Mouse (Mus musculus) cerebellum, postnatal 25 days (tissue): Measurements from ENCODE around the gene Ifi35.
A peak's percentile ranks its signal among the peaks of the same experiment; 100 is the strongest.
"Not testable (repeated sequence)": the region's sequence is repeated elsewhere in the genome, so short reads cannot be mapped to it uniquely, and the experiment has no call there.

Experiments
- DNase-seq, 2 experiments: peaks; one replicate each; pipeline ENCODE4 v3.0.0; 2021; ENCODE audit warnings: mixed read lengths in 2 of 2

Ifi35 gene

DNA sequence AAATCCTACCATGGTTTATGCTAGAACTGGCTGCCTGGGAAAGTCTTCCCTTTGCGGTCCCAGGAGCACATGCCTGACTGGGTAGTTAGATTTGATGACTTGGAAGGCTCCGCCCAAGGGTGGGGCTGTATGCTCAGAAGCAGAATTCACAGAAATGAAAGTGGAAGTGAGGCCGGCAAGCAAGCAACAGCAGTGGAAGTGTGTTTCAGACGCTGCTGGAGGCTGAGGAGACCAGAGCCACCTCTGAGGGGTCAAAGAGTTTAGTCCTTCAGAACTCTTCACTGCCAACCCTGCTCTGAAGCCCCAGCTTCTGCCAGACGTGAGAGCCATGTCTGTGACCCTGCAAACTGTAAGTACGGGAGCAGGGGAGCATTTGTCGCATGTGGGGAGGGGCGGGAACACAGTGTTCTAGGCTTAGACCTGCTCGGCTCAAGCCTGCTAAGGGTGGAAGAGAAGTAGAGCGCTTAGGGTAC, at the start of gene Ifi35:
Gene Ifi35 (plus strand): TSS at position 134 of the 473 bp plus-strand sequence.
- DNase-seq, result no peak

DNA sequence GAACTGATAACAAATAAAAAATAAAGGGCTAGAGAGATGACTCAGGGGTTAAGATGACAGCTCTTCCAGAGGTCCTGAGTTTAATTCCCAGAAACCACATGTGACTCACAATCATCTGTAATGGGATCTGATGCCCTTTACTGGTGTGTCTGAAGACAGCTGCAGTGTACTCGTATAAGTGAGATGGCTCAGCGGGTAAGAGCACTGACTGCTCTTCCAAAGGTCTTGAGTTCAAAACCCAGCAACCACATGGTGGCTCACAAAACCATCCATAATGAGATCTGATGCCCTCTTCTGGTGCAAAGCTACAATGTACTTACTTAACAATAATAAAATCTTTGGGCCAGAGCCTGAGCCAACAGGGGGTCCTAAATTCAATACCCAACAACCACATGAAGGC, 32.9 kb upstream of the Ifi35 start:
- DNase-seq, result no peak

DNA sequence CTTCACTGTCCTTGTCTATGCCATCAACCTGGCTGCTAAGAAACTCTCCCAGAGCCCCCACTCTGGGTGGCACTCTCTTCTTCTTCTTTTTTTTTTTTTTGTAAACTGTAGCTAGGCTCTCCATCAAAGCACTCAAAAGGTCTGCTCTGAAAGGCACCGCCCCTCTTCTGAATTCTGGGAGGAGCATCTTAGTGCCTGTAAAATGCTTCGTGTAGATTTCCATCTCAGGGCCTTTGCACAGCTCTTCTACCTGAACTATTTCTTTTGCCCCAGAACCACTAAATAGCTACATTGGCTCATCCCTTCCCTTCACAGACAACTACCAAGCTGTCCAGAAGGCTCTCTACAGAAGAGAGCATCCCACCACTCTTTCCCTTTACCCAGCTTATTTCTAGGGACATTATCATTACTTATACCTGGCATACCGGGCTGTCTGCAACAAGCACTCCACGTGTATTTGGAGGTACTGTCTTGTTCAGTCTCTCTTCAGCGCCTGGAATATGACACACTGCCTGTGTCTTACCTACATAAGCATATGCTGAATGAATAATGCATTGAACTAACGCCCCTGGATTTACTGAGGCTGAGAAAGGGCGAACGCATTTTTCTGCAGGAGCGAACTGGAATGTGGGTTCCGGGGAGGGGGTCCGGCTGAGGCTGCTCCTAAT, 31.6 kb upstream of the Ifi35 start:
- DNase-seq, result no peak

DNA sequence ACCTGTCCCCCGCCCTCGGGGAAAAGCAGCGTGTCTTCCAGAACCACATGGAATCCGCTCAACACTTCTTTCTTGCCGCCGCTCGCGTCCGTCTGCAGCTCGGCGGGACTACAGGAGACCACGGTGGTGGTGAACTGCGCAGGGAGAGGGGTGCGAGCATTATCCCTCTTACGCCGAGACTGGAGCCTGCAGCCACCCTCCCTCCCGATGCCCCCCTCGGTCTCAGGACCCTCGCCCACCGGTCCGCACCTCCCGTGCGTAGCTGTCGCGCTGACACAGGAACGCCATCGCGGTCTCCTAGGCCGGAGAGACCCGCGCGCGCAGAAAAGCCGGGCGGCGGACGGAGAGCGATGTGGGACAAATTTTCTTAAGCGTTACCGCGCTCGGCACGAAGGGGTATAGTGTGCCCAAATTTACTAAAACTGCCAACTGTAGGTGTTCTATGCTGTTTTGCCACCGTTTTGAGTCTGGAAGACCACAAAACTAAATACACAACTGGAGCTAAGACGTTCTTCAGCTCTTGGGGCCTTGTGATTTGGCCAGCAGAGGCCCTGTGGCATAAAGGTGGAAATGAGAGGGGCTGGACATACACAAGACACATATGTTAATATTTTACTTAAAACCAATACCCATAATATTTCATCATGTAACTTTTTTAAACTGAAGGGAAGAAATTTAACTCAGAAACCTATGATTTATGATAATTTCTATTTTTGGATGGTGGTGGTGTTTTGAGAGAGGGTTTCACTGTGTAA, 30.9 kb upstream of the Ifi35 start, which contains the start of gene Aarsd1:
Gene Aarsd1 (minus strand): TSS at position 515 of the 755 bp plus-strand sequence.
- DNase-seq, result peak; percentile 96 to 97

DNA sequence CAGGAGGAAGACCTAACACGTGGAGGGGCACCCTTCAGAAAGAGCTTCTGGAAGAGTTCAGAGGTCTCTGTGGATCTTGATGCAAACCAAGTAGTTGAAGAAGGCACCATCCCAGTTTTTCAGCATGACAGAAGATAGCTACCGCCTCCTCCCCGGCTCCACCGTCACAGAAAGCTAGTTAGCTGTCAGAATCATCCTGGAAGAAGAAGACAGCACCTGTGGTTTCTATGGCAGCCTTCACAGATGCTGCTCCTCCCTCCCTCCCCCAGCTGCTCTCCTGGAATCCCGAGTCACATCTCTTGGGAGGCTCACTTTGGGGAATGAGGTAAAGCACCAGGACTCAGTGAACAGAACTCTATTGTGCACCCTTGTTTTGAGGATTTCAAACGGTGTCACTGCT, 29.2 kb upstream of the Ifi35 start:
- no peak for DNase-seq

DNA sequence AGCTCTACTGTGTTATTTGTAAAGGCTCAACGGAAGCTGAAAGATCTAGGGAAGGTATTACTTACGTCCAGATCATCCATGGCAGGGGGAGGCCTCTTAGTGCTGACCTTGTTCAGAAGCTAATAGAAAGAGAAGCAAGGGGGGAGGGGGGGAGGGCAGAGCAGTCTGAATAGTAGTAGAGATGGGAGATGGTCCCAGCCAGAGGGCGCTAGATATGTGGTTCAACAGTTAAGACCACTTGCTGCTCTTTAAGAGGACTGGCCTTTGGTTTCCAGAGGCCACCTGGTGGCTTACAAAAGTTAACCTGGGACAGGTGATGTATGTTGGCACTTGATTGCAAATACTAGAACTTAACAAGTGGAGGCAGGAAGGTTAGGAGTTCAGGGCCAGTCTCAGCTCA, 28.6 kb upstream of the Ifi35 start:
- DNase-seq, result no peak

DNA sequence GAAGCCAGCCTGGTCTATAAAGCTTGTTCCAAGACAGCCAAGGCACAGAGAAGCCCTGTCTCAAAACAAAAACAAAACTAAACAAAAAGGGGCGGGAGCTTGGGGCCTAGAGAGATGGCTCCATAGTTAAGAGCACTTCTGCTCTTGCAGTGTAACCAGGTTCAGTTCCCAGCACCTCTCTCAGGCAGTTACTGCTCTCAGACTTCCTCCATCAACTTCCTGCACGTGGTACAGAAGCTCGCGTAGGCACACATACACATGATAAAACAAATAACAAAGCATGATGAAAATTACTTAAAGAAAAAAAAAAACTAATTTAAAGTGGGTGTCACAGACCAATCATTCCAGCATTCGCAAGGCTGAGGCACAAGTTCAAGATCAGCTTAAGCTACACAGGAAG, 28.1 kb upstream of the Ifi35 start:
- DNase-seq, result no peak

DNA sequence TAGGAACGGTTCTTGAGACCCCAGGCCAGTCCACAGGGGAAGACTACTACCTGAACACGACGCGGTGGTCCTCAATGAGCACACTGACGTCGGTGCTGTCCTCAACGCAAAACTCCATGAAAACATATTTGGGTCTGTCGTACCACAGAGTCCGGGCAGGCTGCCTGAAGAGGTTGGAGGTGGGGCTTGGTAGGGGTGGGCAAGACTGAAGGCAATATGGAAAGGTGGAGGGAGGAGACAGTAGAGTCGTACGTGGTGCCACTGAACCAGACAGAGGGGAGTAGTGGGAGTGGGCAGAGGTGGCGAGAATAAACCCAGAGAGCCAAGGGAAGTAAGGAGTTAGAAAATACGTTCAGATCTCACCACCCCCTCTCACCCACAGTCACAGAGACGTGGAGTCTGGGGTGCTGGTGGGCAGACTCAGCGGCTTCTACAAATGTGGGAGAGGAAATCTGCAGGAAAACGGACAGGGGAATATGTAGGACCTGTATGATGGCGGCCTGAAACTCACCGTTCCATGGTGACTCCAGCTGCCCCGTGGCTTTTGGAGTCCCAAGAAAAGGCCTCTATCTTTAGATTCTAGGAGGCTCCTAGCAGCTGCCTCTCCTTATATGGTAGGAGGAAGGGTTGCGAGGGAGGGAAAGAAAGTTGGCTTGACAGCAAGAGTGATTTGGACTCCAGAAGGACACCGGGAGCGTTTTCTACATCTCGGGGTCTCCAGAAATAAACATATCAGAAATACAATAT, 23.9 kb upstream of the Ifi35 start, which contains the start of gene Gm27029:
Gene Gm27029 (minus strand): TSS at position 692 of the 747 bp plus-strand sequence.
- DNase-seq, result peak in 1 of 2 experiments; percentile 18

DNA sequence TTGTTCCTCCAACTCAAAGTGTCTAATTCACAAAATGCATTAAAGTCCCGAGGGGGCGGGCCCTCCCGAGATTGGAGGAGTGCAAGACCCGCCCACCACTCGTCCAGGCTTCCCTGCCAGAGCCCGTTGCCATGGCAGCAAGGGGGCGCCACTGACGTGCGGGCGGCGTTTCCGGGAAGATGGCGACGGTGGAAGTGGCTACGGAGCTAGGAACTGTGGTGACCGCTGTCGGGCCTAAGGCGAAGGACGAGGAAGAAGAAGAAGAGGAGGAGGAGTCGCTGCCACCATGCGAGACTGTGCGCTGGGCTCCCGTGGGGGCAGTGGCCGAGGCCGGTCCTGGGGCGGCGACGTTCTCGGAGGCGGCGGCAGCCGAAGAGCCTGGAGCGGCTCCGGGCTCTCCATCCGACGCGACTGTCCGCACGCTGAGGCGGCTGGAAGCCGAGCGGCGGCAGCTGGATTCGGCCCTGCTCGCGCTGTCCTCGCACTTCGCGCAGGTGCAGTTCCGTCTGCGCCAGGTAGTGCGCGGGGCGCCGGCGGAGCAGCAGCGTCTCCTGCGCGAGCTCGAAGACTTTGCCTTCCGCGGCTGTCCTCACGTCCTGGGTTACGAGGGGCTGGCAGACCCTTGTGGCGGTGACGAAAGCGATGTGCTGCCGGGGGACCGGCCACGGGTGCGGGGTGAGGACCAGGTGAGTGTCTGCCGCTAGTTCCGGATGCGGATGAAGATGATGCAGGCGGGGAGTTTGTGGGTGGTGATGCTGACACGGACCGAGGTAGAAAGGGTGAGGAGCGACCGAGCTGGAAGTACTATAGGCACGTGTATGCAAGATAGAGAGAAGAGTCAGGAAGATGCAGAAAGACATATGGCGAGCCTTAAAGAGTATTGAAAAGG, 23.0 kb upstream of the Ifi35 start, which contains the start of the genes Rundc1 and Ptges3l:
Gene Rundc1 (plus strand): TSS at position 161 of the 889 bp plus-strand sequence.
Gene Ptges3l (minus strand): TSS at position 409 of the 889 bp plus-strand sequence.
- peak; percentile 97 to 99 for DNase-seq

DNA sequence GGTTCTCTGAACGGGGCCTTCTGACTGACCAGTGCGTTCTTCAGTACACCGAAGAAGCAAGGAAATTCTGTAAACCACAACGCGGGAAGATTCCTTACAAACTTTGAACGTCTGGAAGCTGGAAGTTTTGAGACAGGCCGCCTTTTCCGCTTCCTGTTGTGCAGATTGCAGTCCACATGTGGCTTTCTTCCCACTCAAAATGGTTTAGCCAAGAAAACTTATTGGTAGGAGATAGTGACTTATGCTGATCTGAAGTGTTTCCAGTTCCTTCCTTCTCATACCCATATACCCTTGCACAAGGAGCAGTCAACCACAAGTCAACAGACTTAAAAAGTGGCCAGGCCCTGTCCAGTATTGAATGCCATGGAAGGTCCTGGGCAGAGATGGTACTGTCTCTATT, 22.0 kb upstream of the Ifi35 start:
- no peak for DNase-seq

DNA sequence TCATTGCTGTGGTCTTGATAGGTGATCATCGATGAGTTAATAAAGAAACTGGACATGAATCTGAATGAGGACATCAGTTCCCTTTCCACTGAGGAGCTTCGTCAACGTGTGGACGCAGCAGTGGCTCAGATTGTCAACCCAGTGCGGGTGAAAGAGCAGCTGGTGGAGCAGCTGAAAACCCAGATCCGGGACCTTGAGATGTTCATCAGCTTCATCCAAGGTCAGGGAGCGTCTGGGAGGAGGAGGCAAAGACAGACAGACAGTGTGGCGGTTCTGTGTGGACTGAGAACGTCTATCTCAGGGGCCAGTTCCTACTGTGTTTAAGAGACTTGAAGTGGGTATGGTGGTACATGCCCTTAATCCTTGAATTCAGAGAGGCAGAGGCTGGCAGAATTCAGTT, 16.9 kb upstream of the Ifi35 start:
- no peak for DNase-seq

DNA sequence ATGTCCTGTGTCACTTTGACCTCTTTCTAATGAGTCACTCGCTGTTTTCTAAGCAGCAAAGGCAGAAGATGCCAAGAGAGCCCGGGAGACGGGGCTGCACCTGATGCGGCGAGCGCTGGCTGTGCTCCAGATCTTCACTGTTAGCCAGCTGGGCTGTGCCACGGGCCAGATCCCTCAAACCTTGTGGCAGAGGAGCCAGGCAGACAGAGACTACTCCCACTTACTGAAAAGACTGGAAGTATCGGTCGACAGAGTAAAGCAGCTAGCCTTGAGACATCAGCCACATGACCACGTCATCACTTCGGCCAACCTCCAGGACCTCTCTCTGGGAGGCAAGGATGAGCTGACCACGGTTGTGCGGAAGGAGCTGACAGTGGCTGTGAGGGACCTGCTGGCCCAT, 14.8 kb upstream of the Ifi35 start:
- DNase-seq, result peak; percentile 68 to 80

DNA sequence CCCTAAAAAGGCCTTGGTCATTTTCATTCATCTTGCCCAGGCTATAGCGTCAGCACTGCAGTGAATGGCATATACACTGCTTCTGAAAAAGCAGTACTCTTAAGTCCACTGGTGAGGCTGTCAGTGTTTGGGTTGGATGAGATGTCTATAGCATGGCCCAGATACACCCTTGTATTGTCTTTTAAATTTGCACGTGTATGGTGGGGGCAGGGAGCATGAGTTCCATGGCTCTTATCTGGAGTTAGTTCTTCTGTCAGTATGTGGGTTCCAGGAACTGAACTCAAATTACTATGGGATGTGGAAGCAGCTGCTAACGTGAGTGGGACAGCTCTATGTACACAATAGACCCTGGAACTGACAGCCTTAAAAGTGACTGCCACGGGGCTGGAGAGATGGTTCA, 12.4 kb upstream of the Ifi35 start:
- DNase-seq, result no peak

DNA sequence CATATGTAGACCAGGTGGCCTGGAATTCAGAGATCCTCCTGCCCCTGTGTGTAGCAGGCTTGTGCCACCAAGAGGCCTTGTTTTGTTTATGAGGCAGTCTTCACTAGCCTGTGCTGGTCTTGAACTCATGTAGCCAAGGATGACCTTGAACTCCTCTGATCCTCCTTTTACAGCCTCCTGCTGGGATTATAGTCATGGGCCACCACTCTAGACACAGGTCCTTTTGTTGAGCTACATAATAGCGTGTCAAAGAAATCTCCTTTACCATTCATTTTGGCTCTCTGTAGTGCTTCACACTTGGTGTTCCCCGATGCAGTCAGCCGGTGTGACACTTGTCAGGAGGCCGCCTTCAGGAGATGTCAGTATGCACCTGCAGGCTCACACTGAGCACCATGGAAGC, 11.3 kb upstream of the Ifi35 start:
- DNase-seq, result no peak

DNA sequence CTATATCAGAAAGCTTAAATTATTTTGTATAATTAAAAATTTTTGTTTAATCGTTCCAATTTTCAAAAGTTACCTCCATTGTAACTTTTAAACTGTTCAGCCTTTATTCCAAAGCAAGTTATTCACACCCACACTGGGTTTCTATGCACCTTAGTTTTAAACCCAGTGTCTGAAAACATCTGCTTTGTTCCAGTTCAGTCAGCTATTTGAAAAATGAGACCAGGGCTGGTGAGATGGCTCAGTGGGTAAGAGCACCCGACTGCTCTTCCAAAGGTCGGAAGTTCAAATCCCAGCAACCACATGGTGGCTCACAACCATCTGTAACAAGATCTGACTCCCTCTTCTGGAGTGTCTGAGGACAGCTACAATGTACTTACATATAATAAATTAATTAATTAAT, 10.2 kb upstream of the Ifi35 start:
- DNase-seq, result not testable (repeated sequence)

DNA sequence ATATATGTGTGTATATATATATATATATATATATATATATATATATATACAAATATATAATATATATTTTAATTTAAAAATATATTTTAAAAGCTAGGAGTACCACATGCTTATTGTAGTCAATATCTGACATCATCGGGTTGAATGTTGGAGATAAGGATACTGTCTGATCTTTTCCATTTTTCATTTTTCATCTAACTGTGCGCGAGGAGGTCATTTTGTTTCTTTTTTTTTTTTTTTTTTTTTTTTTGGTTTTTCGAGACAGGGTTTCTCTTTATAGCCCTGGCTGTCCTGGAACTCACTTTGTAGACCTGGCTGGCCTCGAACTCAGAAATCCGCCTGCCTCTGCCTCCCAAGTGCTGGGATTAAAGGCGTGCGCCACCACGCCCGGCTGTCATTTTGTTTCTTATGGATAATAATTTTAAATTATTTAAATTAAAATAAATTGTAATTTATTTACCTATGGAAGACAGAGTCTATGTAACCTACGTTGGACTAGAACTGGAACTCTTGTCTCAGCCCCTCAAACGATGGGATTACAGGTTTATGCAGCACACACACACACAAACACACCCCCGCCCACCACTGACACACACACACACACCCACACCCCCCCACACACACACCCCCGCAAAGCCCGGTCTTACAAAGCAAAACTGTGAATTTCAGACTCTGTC, 6.6 kb upstream of the Ifi35 start:
- DNase-seq, result not testable (repeated sequence)

DNA sequence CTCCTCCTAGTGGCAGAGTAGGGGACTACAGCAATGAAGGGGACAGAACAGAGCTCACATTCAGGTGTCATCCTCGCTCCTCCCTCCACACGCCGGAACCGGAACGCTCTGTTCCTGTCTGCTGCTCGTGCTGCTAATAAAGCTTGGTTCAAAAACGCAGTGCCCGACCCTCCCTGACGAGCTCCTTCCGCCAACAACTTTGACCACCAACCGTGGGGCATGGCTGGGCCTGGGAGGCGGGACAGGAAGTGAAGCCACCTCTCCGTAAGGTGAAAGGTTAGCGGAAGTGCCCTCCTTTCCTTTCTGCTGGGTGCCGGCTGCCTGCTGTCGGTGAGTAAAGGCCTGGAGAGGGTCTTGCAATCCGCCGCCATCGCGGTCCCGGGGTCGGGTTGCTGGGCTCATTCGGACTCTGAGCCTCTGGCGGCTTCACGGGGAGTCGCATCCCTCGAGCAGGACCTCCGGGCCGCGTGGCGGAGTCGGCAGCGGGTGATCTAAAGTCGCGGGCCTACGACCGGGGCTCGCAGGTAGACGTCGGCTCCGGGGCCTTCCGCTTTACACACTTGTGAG, 6.0 kb upstream of the Ifi35 start, which contains the start of gene Rpl27:
Gene Rpl27 (plus strand): TSS at position 172 of the 567 bp plus-strand sequence.
- DNase-seq, result peak; percentile 95 to 97

DNA sequence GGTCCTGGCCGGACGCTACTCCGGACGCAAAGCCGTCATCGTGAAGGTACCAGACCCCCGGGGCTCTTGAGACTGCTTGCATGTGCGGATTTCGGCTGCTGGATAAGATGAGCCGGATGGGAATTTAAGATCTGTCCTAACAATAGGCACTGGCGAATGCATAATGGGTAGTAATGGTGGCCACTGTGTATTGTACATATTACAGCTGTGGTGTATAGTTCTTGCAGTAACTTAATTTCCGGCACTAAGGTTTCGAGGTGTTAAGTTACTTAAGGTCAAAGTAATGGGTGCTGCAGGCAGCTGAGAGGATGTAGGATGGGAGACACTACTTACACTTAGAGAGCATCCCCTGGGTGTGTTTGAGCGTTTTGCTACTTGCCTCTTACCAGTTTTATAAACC, 5.4 kb upstream of the Ifi35 start:
- DNase-seq, result no peak

DNA sequence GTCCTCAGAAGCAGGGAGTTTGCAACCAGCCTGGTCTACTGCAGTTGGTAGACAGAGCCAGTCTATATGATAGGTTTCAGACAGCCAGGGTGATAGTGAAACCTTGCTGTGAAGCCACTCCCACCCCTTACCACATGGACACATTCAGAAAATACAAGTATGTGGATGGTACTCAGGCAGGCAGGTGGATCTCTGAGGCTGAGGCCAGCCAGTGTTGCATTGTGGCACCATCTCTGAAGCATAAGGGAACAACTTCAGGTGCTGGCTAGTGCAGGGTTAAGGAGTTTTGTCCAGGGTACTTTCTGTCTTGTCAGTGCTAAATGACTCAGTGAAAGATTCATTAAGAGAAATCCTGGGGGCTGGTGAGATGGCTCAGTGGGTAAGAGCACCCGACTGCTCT, 1.9 kb upstream of the Ifi35 start:
- no peak for DNase-seq

DNA sequence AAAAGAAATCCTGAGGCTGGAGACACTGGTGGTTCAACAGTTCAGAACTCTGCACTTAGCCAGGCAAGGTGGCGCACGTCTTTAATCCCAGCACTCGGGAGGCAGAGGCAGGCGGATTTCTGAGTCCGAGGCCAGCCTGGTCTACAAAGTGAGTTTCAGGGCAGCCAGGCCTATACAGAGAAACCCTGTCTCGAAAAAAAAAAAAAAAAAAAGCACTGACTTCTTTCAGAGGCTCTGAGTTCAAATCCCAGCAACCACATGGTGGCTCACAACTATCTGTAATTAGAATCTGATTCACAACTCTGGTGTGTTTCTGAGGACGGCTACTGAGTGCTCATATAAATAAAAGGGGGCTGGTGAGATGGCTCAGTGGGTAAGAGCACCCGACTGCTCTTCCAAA, 1.3 kb upstream of the Ifi35 start:
- DNase-seq, result not testable (repeated sequence)

DNA sequence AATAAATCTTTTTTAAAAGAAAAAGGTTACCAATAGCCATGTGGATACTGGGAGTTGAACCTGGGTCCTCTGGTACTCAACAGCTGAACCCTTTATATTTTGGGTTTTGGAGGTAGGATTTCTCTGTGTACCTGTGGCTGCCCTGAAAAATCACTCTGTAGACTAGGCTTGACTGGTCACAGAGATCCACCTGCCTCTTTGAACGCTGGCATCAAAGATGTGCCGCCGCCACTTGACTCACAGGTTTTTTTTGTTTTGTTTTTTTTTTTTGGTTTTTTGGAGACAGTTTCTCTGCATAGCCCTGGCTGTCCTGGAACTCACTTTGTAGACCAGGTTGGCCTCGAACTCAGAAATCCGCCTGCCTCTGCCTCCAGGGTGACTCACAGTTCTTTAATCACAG, 421 bp upstream of the Ifi35 start:
- DNase-seq, result no peak
